Mouse (Mus musculus): Measurements from ENCODE around the gene Klk10.
A peak's percentile ranks its signal among the peaks of the same experiment; 100 is the strongest.

Gene Klk10

DNA sequence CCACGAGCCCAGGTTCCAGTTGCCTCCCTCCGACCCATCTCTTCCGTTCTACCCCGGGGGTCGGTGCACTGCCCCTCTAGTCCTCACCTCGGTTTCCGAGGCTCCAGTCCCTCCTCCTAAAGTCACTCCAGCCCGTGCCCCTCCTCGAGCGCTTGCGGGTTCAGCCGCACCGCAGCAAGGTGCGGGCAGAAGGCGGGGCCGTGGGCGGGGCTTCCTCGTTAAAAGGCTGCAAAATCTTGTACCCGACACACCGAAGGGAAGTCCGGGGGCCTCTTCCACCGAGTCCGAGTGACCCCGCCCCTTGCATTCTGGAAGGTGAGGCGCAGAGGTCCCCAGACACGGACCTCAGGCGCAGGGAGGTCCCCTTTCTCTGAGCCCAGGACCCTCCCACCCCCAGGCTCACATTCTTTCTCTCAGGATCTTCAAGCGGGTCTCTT lies 16.5 kb downstream of the Klk10 start, which contains the start of gene Klk8:
Gene Klk8, plus strand, starts transcription at position 245 of the 437 bp plus-strand sequence.
- peak; percentile 48 for DNase-seq

DNA sequence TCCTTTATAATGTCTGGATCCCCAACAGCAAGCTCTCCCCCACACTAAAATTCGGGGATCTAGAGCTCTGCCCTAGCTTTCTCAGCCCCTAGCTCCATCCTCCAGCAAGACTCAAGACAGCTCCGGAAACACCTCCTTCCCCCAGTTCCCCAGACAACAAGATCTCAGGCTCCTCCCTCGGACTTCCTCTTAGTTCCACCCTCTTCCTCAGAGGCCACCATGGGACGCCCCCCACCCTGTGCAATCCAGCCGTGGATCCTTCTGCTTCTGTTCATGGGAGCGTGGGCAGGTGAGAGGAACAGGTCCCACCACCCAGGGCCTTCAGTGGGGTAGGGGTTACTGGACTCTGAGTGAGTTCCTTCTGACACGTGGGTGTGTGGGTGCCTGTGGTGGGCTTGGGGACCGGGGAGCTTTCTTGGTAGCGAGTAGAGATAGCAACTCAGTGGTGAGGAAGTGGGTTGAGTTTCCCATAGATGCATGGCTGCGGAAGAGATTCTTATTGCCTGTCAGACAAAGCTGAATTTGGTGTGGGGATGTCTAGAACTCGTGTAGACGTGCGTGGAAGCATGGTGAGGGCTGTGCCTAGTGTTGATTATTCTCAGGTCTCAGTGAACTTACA lies 17.1 kb downstream of the Klk10 start:
- DNase-seq = peak; percentile 57

DNA sequence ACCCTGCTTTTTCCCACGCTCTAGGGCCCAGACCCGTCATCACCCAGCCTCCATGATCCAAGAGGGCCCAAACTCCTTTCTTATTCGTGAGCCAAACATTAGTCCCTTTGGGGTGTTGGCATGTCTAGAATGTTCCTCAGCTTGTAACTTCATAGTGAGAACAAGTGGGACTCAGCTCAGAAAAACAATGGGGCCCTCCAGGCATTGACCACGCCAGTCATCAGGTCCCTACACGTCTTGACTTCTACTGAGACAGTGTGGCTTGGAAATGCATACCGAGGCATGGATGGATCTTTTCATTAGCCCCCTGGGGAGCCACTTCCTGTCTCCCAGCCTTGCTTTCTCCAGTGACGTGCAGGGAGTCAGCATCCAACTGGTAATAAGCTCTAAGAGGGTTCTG lies 19.0 kb downstream of the Klk10 start:
- no peak for DNase-seq

DNA sequence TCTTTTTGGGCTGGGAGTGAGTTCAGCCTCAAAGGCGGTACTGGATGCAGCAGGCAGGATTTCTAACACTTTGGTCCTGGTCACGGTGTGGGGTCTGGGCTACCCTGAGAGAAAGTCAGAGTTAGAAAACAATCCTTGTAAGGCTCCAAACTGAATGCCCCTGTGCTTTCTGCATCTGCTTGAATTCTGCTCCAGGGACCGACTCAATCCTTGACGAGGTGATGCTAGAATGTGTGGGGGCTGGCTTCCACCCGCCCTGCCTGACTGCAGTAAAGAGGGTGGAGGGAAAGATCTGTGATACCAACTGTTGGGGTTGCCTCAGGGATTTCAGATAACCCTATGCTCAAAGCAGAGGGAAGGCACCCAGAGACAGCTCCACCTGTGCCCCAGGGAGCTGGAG lies 30.2 kb downstream of the Klk10 start, which contains the start of gene Klk7:
Gene Klk7, plus strand, starts transcription at position 301 of the 400 bp plus-strand sequence.
- no peak for DNase-seq

DNA sequence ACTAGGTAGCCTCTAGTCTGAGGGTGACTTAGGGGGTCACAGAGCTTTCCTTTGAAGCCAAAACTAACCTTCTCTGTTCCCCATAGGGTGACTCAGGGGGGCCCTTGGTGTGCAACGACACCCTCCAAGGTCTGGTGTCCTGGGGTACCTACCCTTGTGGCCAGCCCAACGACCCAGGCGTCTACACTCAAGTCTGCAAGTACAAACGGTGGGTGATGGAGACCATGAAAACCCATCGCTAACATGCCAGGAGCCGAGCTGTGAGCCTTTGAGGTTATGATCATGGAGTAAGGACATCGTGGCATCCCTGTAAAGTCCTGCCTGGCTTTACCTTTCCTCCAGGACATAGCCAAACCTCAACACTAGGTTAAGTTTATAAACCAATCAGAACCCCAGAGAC lies 34.4 kb downstream of the Klk10 start:
- no peak for DNase-seq

DNA sequence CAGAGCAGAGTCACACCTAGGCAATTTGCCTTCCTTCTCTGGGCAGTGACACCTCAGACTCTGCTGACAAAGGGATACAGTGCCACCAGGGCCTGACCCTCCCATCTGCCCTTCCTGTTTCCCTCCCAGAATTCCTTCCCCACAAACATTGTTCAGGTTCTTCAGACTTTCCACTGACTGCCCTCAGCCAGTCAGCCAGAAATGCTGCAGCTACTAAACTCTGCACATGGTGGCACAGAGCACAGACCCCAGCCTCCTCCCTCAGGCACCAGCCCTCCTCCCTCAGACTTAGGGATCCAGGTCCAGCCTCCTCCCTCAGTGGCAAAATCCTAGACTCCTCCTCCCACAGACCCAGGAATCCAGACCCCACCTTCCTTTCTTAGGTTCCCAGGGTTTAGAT lies 35.9 kb downstream of the Klk10 start:
- DNase-seq = no peak

DNA sequence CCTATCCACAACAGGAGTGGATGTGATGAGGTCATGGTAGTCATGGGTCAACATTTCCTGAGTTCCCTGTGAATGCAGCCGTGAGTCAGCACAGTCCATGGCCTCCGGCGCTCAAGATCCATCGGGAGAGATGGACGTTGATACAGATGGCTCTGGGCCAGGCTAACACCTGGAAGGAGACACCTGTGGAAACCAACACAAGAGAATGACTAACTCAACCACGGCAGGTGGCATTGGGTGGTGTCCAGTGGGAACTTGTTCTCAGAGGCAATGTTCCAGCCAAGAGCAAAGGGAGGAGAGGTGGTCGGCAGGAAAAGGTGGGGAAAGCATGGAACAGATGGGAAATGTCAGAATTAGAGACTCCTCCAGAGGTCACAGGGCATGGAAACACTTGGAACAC lies 40.7 kb downstream of the Klk10 start:
- no peak for DNase-seq

DNA sequence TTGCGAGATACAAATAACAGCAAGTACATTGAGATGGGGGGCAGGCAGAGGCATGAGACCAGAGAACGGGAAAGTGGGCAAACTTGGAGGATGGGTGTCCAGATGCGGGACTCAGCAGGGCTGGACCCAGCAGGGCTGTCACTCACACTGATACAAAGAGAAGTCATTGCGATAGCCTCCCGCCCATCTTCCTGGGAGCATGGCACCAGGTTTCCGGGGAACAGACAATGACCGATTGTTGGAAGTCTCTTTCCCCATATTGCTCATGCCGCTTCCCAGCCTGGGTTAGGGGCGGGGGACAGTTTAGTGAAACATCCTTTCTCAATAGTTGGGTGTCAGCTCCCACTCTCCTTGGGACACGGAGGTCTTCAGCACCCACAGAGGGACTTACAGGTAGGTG lies 43.4 kb downstream of the Klk10 start, which contains the start of gene Klk6:
Gene Klk6, plus strand, starts transcription at position 301 of the 400 bp plus-strand sequence.
- no peak for DNase-seq

DNA sequence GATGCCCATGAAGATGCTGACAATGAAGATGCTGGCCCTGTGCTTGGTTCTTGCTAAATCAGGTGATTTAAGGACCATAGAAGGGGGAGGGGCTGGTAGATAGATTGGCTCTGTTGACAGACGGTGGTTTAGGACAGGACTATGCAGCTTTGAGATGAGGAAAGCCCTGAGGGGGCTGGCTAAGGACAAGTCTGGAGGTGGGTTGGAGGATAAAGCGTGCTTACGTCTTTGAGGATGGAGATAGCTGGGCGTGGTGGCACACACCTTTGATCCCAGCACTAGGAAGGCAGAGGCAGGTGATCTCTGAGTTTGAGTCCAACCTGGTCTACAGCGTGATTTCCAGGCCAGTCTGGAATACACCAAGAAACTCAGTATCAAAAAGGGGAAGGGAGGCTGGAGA lies 45.2 kb downstream of the Klk10 start:
- DNase-seq = no peak

DNA sequence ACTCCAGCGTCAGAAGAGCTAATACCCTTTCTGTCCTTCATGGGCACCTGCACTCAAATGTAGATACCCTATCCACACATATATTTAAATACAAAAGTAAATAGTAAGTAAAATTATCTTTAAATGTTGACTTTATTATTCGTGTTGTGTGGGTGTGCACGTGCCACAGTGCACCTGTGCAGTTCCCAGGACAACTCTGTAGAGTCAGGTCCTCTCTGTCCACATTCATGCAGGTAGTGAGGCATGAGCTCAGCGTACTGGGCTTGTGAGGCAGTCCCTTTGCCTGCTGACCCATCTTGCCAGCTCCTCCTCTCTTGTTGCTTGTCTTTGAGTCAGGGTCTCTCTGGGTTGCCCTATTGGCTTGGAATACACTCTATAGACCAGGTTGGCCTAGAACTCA lies 46.9 kb downstream of the Klk10 start:
- DNase-seq = no peak

DNA sequence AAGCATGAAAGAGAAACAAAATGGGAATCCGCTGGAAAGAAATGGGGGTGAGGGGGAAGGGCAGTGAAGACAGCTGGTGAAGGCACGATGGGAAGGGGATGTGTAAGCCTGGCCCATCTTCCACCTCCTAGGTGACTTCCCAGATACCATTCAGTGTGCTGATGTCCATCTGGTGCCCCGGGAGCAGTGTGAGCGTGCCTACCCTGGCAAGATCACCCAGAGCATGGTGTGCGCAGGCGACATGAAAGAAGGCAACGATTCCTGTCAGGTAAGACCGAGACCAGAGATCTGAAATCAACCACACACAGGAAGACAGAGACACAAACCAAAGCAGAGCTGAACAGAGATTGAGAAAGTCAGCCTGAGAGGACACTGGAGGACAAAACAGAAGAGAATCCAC lies 48.2 kb downstream of the Klk10 start:
- DNase-seq = no peak
